Mouse (Mus musculus) myocyte (in vitro differentiated cells): ENCODE results near the gene Vav3.

Source experiments
- CEBPB ChIP-seq: IDR thresholded peaks from 2 replicates; pipeline ENCODE4 v1.6.1; 2011; ENCODE audit warnings: mild to moderate bottlenecking, moderate library complexity; ENCODE audit not compliant: poor library complexity, insufficient read depth, severe bottlenecking
- E2F4 ChIP-seq: IDR thresholded peaks from one replicate; pipeline ENCODE4 v1.6.1; 2011; ENCODE audit warnings: mild to moderate bottlenecking, control low read depth, moderate library complexity; ENCODE audit not compliant: insufficient read depth
- MAX ChIP-seq: IDR thresholded peaks from one replicate; pipeline ENCODE4 v1.6.1; 2011; ENCODE audit warnings: low read depth, mild to moderate bottlenecking, control low read depth
- MYOG ChIP-seq, 3 experiments: IDR thresholded peaks; one replicate each; pipeline ENCODE4 v1.6.1; 2011; ENCODE audit warnings: control low read depth in 2 of 3, low read depth in 2 of 3, mild to moderate bottlenecking in 2 of 3; ENCODE audit not compliant: insufficient read length in 2 of 3, control insufficient read depth in 1 of 3, insufficient read depth in 1 of 3
- POLR2A ChIP-seq: IDR thresholded peaks from one replicate; pipeline ENCODE4 v1.6.1; 2011; ENCODE audit warnings: low read depth, mild to moderate bottlenecking, control low read depth, moderate library complexity; ENCODE audit not compliant: insufficient read length
- POLR2AphosphoS2 ChIP-seq: IDR thresholded peaks from one replicate; pipeline ENCODE4 v1.6.1; 2011; ENCODE audit warnings: low read depth, control low read depth; ENCODE audit not compliant: insufficient read length
- REST ChIP-seq: IDR thresholded peaks from one replicate; pipeline ENCODE4 v1.6.1; 2011; ENCODE audit warnings: mild to moderate bottlenecking, control low read depth, moderate library complexity; ENCODE audit not compliant: insufficient read depth, insufficient read length
- TCF12 ChIP-seq: IDR thresholded peaks from one replicate; pipeline ENCODE4 v1.6.1; 2011; ENCODE audit warnings: mild to moderate bottlenecking, control low read depth; ENCODE audit not compliant: poor library complexity, insufficient read depth, severe bottlenecking
- TCF3 ChIP-seq: IDR thresholded peaks from one replicate; pipeline ENCODE4 v1.6.1; 2011; ENCODE audit warnings: low read depth, control low read depth; ENCODE audit not compliant: insufficient read length
- USF1 ChIP-seq: IDR thresholded peaks from one replicate; pipeline ENCODE4 v1.6.1; 2011; ENCODE audit warnings: low read depth, mild to moderate bottlenecking, control low read depth, moderate library complexity

DNA sequence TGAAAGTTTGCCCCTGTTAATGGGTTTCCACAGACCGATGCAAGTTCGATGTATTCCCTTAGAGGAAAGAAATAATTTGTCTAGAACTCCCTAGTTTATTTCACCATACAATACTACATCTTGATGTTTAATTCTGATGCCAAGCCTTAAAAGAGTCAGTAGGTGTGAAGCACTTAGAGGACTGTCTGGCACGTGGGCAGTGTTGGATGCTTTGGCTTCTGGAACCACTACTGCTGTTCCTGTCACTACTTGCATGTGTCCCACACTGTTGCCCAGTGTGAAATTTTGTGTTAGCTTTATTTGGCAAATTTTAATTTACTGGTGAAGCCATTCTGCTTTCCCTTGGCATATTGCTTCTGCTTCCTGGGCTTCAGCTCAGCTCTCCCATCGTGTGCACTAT lies 331.3 kb downstream of the Vav3 start:
- TF ChIP-seq POLR2A (no peak), USF1 (no peak), MAX (no peak), CEBPB (no peak), TCF12 (no peak), REST (no peak), TCF3 (no peak), POLR2AphosphoS2 (no peak), MYOG (IDR thresholded peaks at IDR 0.05; ENCODE audit: control insufficient read depth in 1 of 3, insufficient read depth in 1 of 3, insufficient read length in 2 of 3, low read depth in 2 of 3) (no peak), E2F4 (no peak)
